Mouse (Mus musculus) spleen, adult 2 months (tissue): ENCODE data around the gene Papss2.

Experiments
- CTCF ChIP-seq: fragments of 200-500 bp; IDR thresholded peaks from 2 replicates; pipeline ENCODE4 v1.5.1; 2011; ENCODE audit warnings: mild to moderate bottlenecking, inconsistent platforms; ENCODE audit not compliant: insufficient read depth, insufficient read length, insufficient replicate concordance; ENCODE audit errors: extremely low read depth
- POLR2A ChIP-seq: fragments of 200-500 bp; IDR thresholded peaks from 2 replicates; pipeline ENCODE4 v1.6.1; 2011; ENCODE audit warnings: low read depth, low read length, inconsistent platforms

DNA sequence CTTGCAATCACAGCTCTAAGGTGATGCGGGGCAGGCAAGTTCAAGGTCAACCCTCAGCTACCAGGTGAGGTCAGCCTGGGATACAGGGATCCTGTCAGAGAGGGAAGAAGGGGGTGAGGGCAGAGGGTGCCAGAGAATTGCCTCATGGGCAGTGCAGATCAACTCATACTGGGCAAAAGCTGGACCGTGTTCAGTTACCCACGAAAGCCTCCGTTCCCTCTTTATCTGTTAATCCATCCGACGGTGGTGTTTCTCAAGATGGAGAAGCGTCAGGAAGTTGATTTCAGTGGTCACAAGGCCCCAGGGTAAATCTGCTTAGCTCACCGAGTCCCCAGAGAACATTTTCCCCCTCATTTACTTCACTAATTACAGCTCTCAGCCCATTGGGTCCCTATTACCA is 8.5 kb downstream of the Papss2 start:
- no peak for TF ChIP-seq CTCF
- no peak for TF ChIP-seq POLR2A
